ENCODE assay signal across 12 mouse cellular contexts in the genomic region with DNA sequence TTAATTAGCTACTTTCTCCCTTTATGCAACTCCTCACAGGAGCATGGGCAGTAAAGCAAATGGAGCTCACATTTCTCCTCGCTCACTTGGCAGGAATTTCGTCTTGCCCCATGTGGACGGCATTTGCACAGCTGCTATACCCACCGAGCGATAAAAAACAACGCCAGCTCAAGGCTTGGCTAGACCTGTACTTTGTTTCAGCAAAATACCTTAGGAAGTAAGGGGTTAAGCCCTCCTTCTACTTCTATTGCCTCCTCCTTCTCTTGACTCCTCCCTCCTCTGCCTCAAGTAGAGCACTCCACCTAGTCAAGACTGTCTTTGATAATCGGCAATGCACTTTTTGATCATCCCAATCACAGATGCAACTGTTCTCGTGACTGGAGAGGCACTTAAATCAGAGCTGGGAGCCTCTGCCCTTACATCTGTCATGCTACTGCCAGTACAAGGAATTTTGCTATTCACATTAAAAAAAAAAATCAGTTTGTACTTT.
DNase-seq lines count a peak whose midpoint lies in the region; ATAC-seq and TF ChIP-seq lines count a peak whose summit lies in the region.
"Had no signal": no experiment of that assay in that cellular context is flagged by ENCODE, and none has a peak within 500 bp of the region (broad histone marks: within the 10 kb centered on the region; RNA-seq: fewer than 3 reads in every experiment).

No protein-coding gene starts in this region.

- no peaks in the 10 kb centered on the region for H3K36me3 ChIP-seq in hindbrain, embryonic 13.5 days
- H3K36me3 ChIP-seq in hindbrain, embryonic 10.5 days, result no peaks in the 10 kb centered on the region
- no peaks in the 10 kb centered on the region for H3K36me3 ChIP-seq in E14TG2a.4 (ENCODE audit: insufficient read depth, low read length)
- H3K36me3 ChIP-seq in midbrain, embryonic 14.5 days (ENCODE audit: control insufficient read depth, insufficient read depth, low read length), result no peaks in the 10 kb centered on the region
- H3K36me3 ChIP-seq: embryonic facial prominence, embryonic 15.5 days; kidney, embryonic 15.5 days had no signal

- H3K4me2 ChIP-seq in hindbrain, embryonic 13.5 days, result no peak overlapping the region
- no peak overlapping the region for H3K4me2 ChIP-seq in midbrain, embryonic 14.5 days (ENCODE audit: low read length)
- H3K4me2 ChIP-seq: embryonic facial prominence, embryonic 15.5 days; kidney, embryonic 15.5 days had no signal

- H3K4me1 ChIP-seq in hindbrain, embryonic 13.5 days (replicated peaks), result peaks cover 44% of the 10 kb centered on the region
- H3K4me1 ChIP-seq in hindbrain, embryonic 10.5 days (replicated peaks), result peaks cover 30% of the 10 kb centered on the region
- H3K4me1 ChIP-seq in E14TG2a.4 (replicated peaks; ENCODE audit: low read depth, low read length), result peaks cover 43% of the 10 kb centered on the region
- peaks cover 51% of the 10 kb centered on the region for H3K4me1 ChIP-seq in midbrain, embryonic 14.5 days (ENCODE audit: control insufficient read depth, insufficient read depth, low read length)

- H3K27ac ChIP-seq in hindbrain, embryonic 13.5 days, result peak overlapping the region; percentile 58
- no peak overlapping the region for H3K27ac ChIP-seq in hindbrain, embryonic 10.5 days
- peak overlapping the region; percentile 72 for H3K27ac ChIP-seq in midbrain, embryonic 14.5 days (replicated peaks; ENCODE audit: low read depth, low read length)
- H3K27ac ChIP-seq: kidney, embryonic 15.5 days had no signal

- no peak for TF ChIP-seq CTCF in E14TG2a.4 (conservative IDR thresholded peaks at IDR 0.05; ENCODE audit: low read length)

- no peak overlapping the region for H3K4me3 ChIP-seq in hindbrain, embryonic 13.5 days
- H3K4me3 ChIP-seq in hindbrain, embryonic 10.5 days, result no peak overlapping the region
- H3K4me3 ChIP-seq in E14TG2a.4 (replicated peaks; ENCODE audit: low read length), result peak overlapping the region; percentile 17
- H3K4me3 ChIP-seq in midbrain, embryonic 14.5 days (replicated peaks; ENCODE audit: low read depth, low read length), result no peak overlapping the region
- H3K4me3 ChIP-seq: embryonic facial prominence, embryonic 15.5 days; kidney, embryonic 15.5 days had no signal

- WGBS in hindbrain, embryonic 13.5 days, result 67% methylated on average over 8 of the region's 8 CpGs
- WGBS in hindbrain, embryonic 10.5 days, result 79% methylated on average over 8 of the region's 8 CpGs
- WGBS in midbrain, embryonic 14.5 days, result 55% methylated on average over 8 of the region's 8 CpGs

- ATAC-seq in hindbrain, embryonic 13.5 days (ENCODE audit: low FRiP score), result no peak
- ATAC-seq in midbrain, embryonic 14.5 days (ENCODE audit: low FRiP score, low TSS enrichment), result peak; percentile 46; the same call in 1 of the 2 replicates
- ATAC-seq: activated CD4-positive, CD25-positive, alpha-beta regulatory T cell, adult 4 months had no signal

- H3K9me3 ChIP-seq in hindbrain, embryonic 13.5 days, result no peaks in the 10 kb centered on the region
- H3K9me3 ChIP-seq in hindbrain, embryonic 10.5 days, result no peaks in the 10 kb centered on the region
- peaks cover 4% of the 10 kb centered on the region for H3K9me3 ChIP-seq in E14TG2a.4 (ENCODE audit: low read length)
- no peaks in the 10 kb centered on the region for H3K9me3 ChIP-seq in midbrain, embryonic 14.5 days (ENCODE audit: control insufficient read depth, low read length)
- H3K9me3 ChIP-seq: embryonic facial prominence, embryonic 15.5 days; kidney, embryonic 15.5 days had no signal

- no peak overlapping the region for H3K9ac ChIP-seq in hindbrain, embryonic 13.5 days
- H3K9ac ChIP-seq in midbrain, embryonic 14.5 days (replicated peaks; ENCODE audit: low read length), result no peak overlapping the region
- H3K9ac ChIP-seq: embryonic facial prominence, embryonic 15.5 days; kidney, embryonic 15.5 days had no signal

- no peaks in the 10 kb centered on the region for H3K27me3 ChIP-seq in hindbrain, embryonic 13.5 days
- peaks cover 4% of the 10 kb centered on the region for H3K27me3 ChIP-seq in hindbrain, embryonic 10.5 days (ENCODE audit: insufficient read depth, poor library complexity, severe bottlenecking)
- peaks cover 6% of the 10 kb centered on the region; the same call in 1 of the 2 replicates for H3K27me3 ChIP-seq in E14TG2a.4 (ENCODE audit: insufficient read depth, low read length)
- H3K27me3 ChIP-seq in midbrain, embryonic 14.5 days (ENCODE audit: control insufficient read depth, insufficient read depth, low read length), result no peaks in the 10 kb centered on the region
- H3K27me3 ChIP-seq: embryonic facial prominence, embryonic 15.5 days had no signal

- no peak for DNase-seq in hindbrain, embryonic 10.5 days (ENCODE audit: low spot score)
- peak; percentile 65 for DNase-seq in ZHBTc4 (ENCODE audit: low read depth, low spot score)
- DNase-seq in midbrain, embryonic 14.5 days, result peak; percentile 57
- DNase-seq in cerebellum, postnatal 25 days, result no peak
- no peak for DNase-seq in spleen, adult 18-20 months
- DNase-seq: cerebellum, adult 9-11 months; thymus, postnatal 4 days had no signal

Comparison
In these comparisons a context has a peak if more than half of its experiments do, and no peak if none do; other contexts are left out.
1. DNase-seq: peak in ZHBTc4 (single experiment) and midbrain, embryonic 14.5 days (single experiment); none in hindbrain, embryonic 10.5 days (single experiment), cerebellum, postnatal 25 days (0 of 2) and spleen, adult 18-20 months (0 of 2).